Comparison of ENCODE assay signal across 8 mouse cellular contexts in genomic region chr17:88442661-88443060, GRCm38 (mm10). TPM values are rescaled to one million over a fixed set of nuclear protein-coding genes. Genes with fewer than 3 reads are reported as not detected.
A peak's percentile ranks its signal among the peaks of the same experiment; 100 is the strongest.
DNase-seq lines count a peak whose midpoint lies in the region; ATAC-seq and TF ChIP-seq lines count a peak whose summit lies in the region.

No protein-coding gene starts in this region.

- TF ChIP-seq RAD21 in MEL (IDR thresholded peaks at IDR 0.05; ENCODE audit: low read depth, low read length) = no peak

- no peak for ATAC-seq in heart, postnatal 0 days (ENCODE audit: insufficient read depth, low read depth)
- ATAC-seq in liver, embryonic 14.5 days (ENCODE audit: insufficient read depth) = no peak

- no peak for TF ChIP-seq POLR2A in MEL (IDR thresholded peaks at IDR 0.05; ENCODE audit: control insufficient read depth in 1 of 2, insufficient read depth in 1 of 2, low read depth in 1 of 2, low read length in 2 of 2, poor library complexity in 1 of 2)

- no peak for TF ChIP-seq CTCF in heart, postnatal 0 days (IDR thresholded peaks at IDR 0.05; ENCODE audit: low read depth)
- TF ChIP-seq CTCF in MEL (IDR thresholded peaks at IDR 0.05 in 2 of 3, conservative IDR thresholded peaks at IDR 0.05 in 1 of 3; ENCODE audit: control insufficient read depth in 1 of 3, insufficient read depth in 1 of 3, low read depth in 2 of 3, low read length in 3 of 3, poor library complexity in 1 of 3, severe bottlenecking in 1 of 3) = no peak
- no peak for TF ChIP-seq CTCF in liver, embryonic 14.5 days (IDR thresholded peaks at IDR 0.05; ENCODE audit: low read depth)

- no peaks in the 10 kb centered on the region for H3K27me3 ChIP-seq in heart, postnatal 0 days (ENCODE audit: control insufficient read depth, insufficient read depth, low read length)
- no peaks in the 10 kb centered on the region for H3K27me3 ChIP-seq in MEL (ENCODE audit: control insufficient read depth in 1 of 2, insufficient read depth in 2 of 2, low read length in 2 of 2)
- no peaks in the 10 kb centered on the region for H3K27me3 ChIP-seq in liver, embryonic 14.5 days (ENCODE audit: control insufficient read depth, insufficient read depth, low read length)

- DNase-seq in heart, postnatal 0 days (ENCODE audit: low spot score) = no peak
- no peak for DNase-seq in heart, adult 9 months (ENCODE audit: low spot score in 2 of 2)
- DNase-seq in 416B (ENCODE audit: low read depth) = peak; percentile 12
- no peak for DNase-seq in MEL (ENCODE audit: low read depth, low spot score)
- DNase-seq in liver, embryonic 14.5 days (ENCODE audit: low read depth in 3 of 3, low spot score in 3 of 3) = no peak
- DNase-seq in urinary bladder, postnatal 36 days (ENCODE audit: low spot score in 2 of 2) = no peak
- no peak for DNase-seq in right cerebral cortex, adult 18-20 months
- no peak for DNase-seq in layer of hippocampus, adult 9-10 months (ENCODE audit: low spot score)

- no peaks in the 10 kb centered on the region for H3K36me3 ChIP-seq in heart, postnatal 0 days (replicated peaks; ENCODE audit: control insufficient read depth, insufficient read depth, low read length)
- H3K36me3 ChIP-seq in MEL (ENCODE audit: control insufficient read depth in 1 of 2, insufficient read depth in 2 of 2, low read length in 2 of 2) = peaks cover 2 to 34% of the 10 kb centered on the region in 2 experiments
- no peaks in the 10 kb centered on the region for H3K36me3 ChIP-seq in liver, embryonic 14.5 days (replicated peaks; ENCODE audit: control insufficient read depth, insufficient read depth, low read depth)

- peak overlapping the region; percentile 7; the same call in 1 of the 2 replicates for H3K4me2 ChIP-seq in heart, postnatal 0 days (ENCODE audit: low read depth, low read length)
- H3K4me2 ChIP-seq in liver, embryonic 14.5 days (ENCODE audit: low read depth) = peak overlapping the region; percentile 75

- 74% methylated on average over 6 of the region's 6 CpGs for WGBS in heart, postnatal 0 days
- WGBS in liver, embryonic 14.5 days (ENCODE audit: insufficient replicate concordance) = 35% methylated on average over 6 of the region's 6 CpGs

- no peak overlapping the region for H3K4me3 ChIP-seq in heart, postnatal 0 days (ENCODE audit: low read depth, low read length)
- H3K4me3 ChIP-seq in MEL (ENCODE audit: control insufficient read depth in 1 of 2, insufficient read depth in 1 of 2, low read depth in 2 of 2, low read length in 2 of 2) = peak overlapping the region; percentile 49 to 73
- peak overlapping the region; percentile 48 to 68 for H3K4me3 ChIP-seq in liver, embryonic 14.5 days (ENCODE audit: insufficient read depth in 1 of 2, low read depth in 2 of 2, low read length in 2 of 2)

- peaks cover 5% of the 10 kb centered on the region; the same call in 1 of the 2 replicates for H3K4me1 ChIP-seq in heart, postnatal 0 days (ENCODE audit: control insufficient read depth, insufficient read depth)
- peaks cover 15 to 16% of the 10 kb centered on the region in 2 experiments for H3K4me1 ChIP-seq in MEL (ENCODE audit: control insufficient read depth in 1 of 2, insufficient read depth in 2 of 2, low read length in 2 of 2)
- peaks cover 22 to 33% of the 10 kb centered on the region in 2 experiments for H3K4me1 ChIP-seq in liver, embryonic 14.5 days (replicated peaks; ENCODE audit: control insufficient read depth in 2 of 2, insufficient read depth in 2 of 2, low read length in 1 of 2)

- H3K27ac ChIP-seq in heart, postnatal 0 days (ENCODE audit: low read depth) = no peak overlapping the region
- H3K27ac ChIP-seq in MEL (ENCODE audit: control insufficient read depth, low read depth, low read length) = peak overlapping the region; percentile 38
- peak overlapping the region; percentile 37 for H3K27ac ChIP-seq in liver, embryonic 14.5 days

- TF ChIP-seq EP300 in heart, postnatal 0 days (IDR thresholded peaks at IDR 0.05; ENCODE audit: low read depth) = no peak
- no peak for TF ChIP-seq EP300 in MEL (IDR thresholded peaks at IDR 0.05; ENCODE audit: low read depth in 1 of 2, low read length in 2 of 2)
- TF ChIP-seq EP300 in liver, embryonic 14.5 days (IDR thresholded peaks at IDR 0.05; ENCODE audit: low read depth) = no peak

- H3K9me3 ChIP-seq in heart, postnatal 0 days (replicated peaks; ENCODE audit: control insufficient read depth, low read length) = no peaks in the 10 kb centered on the region
- no peaks in the 10 kb centered on the region for H3K9me3 ChIP-seq in MEL (replicated peaks; ENCODE audit: insufficient read depth, low read length)
- H3K9me3 ChIP-seq in liver, embryonic 14.5 days (ENCODE audit: control insufficient read depth, low read length) = no peaks in the 10 kb centered on the region

- no peak overlapping the region for H3K9ac ChIP-seq in heart, postnatal 0 days (replicated peaks; ENCODE audit: low read depth, low read length)
- H3K9ac ChIP-seq in MEL (ENCODE audit: control insufficient read depth, low read depth, low read length, poor library complexity, severe bottlenecking) = peak overlapping the region; percentile 88
- peak overlapping the region; percentile 59 for H3K9ac ChIP-seq in liver, embryonic 14.5 days (replicated peaks)

- peaks cover 58% of the 10 kb centered on the region for H3K79me2 ChIP-seq in MEL (ENCODE audit: control insufficient read depth, insufficient read depth, low read length, poor library complexity)

TF ChIP-seq in MEL, 35 proteins besides CTCF, POLR2A, EP300 and RAD21:
- no peak for TF ChIP-seq SMC3 (IDR thresholded peaks at IDR 0.05; ENCODE audit: low read depth, low read length)
- TF ChIP-seq MYC (IDR thresholded peaks at IDR 0.05; ENCODE audit: low read depth, low read length) = 0 out of 2 replicates have a peak, but pooled peaks have one; percentile 23

RNA-seq across cellular contexts. Expression of gene Foxn2, which starts 2.1 kb away (rescaled TPM):
- 7.8 and 9.0 TPM in 2 replicates for total RNA-seq in heart, postnatal 0 days (2014; rRNA removed; ENCODE audit: low replicate concordance)
- 4.9 and 5.4 TPM in 2 replicates for polyA plus RNA-seq in heart, postnatal 0 days (2015; fragmentation: Nextera tagmentation; extraction: Ambion mirVana)
- 20.9 and 21.7 TPM in 2 replicates for total RNA-seq in MEL (2012; rRNA removed)
- 100 to 1,000 TPM in 1 of 2 experiments, 10 to 100 TPM in 1; 20.0 to 133 TPM for polyA plus RNA-seq in MEL (2012; ENCODE audit: insufficient read depth in 1 of 2, insufficient read length in 2 of 2, low read depth in 1 of 2, low replicate concordance in 2 of 2, missing spikeins in 1 of 2)
- polyA plus RNA-seq in liver, embryonic 14.5 days (2012; rRNA removed) = 3.0 and 4.8 TPM in 2 replicates
- 8.8 TPM in 2 replicates for polyA plus RNA-seq in liver, embryonic 14.5 days (2014; fragmentation: Nextera tagmentation; extraction: Ambion mirVana)
